Mouse (Mus musculus) cerebellum, adult 18-20 months (tissue): ENCODE data around the gene Pnmt.

Source experiments
- DNase-seq, 2 experiments: peaks; one replicate each; pipeline ENCODE4 v3.0.0; 2021

Gene Pnmt

DNA sequence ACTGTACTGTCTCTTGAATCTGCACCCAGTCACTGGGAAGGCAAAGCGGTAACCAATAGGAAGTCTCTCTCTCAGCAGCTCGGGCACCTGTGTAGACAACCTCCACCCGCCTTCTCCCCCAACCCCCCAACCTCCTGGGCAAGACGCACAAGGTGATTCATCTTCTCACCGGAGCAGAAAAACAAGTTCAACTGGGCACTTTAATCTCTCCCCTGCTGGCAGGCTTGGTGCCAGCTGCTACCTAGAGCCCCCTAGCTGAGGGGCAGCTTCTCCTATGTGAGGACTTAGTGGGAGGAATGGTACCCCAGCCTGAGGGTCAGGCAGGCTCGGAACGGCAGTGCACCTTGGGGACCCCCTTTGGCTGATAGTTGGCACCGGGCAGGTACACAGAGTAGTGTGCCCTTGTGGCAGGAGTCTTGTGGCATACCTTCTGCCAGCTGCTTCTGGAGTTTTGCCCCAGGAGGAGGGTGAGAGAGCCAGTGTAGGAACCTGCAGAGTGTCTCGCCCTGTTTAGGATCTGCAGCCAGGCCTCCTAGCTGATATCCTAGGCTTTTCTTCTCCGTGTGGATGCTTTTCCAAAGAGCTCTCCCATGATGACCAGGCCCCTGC lies 32.8 kb downstream of the Pnmt start:
- DNase-seq, result no peak

- no peak for DNase-seq
These were observed 40.3 kb downstream of the Pnmt start for GRCm38 (mm10) chr11:98426592-98426991.

GRCm38 (mm10) chr11:98428436-98428835 lies 42.2 kb downstream of the Pnmt start:
- DNase-seq, result no peak

DNA sequence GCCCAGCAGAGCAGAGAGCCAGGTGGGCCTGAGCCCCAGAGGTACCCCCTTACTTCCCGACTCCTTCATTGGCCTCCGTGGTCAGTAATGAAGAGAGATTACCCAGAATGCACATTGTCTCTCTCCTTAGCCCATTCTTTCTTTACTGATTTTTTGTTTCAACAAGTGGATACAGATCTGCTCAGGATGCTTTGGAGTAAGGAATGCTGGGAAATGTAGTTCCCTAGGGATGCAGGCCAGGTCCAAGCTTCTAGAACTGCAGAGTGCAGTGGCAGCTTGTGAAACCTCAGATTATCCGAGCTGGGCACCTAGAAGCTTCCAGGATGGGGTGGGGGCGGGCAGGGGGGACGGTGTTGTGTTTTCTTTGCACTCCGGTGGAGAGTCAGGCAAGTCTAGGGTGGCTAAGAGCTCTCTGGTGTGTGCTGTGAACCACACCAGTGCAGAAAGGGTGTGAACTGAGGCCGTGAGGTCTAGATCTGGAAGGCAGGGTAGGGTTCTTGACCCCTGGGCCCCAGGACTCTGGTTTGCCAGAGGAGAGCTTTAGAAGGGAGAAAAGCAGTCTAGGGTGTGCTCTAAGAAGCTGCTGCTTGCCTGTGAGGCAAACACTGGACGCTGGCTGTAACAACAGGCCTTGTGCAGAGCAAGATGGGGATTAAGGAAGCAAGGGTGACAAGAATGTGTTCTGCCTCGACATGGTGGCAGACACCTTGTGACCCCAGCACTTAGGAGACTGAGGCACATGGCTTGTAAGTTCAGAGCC lies 45.7 kb downstream of the Pnmt start:
- no peak for DNase-seq

- DNase-seq, result no peak
These were observed 49.5 kb downstream of the Pnmt start for GRCm38 (mm10) chr11:98435723-98436122.

DNA sequence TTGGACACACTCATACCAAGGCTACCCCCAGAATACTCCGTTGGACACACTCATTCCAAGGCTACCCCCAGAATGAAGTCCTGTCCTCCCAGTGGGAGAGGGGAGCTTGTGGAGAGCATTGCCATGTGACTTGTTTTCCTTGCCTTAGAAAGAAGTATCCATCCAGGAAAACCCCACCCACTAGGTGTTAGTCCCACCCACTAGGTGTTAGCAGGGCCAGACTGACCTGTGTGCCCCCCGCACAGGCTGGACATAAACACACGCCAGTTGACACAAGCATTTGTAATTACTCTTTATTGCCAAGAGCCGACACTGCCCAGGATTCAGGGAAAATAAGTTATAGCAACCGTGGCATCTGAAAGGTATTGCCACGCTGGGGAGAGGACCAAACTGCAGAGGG lies 51.2 kb downstream of the Pnmt start:
- DNase-seq, result no peak
